ENCODE assay signal across 28 mouse cellular contexts in genomic region chr2:174747182-174747581, GRCm38 (mm10). TPM values are rescaled to one million over a fixed set of nuclear protein-coding genes. Genes with fewer than 3 reads are reported as not detected.
DNase-seq lines count a peak whose midpoint lies in the region; ATAC-seq lines count a peak whose summit lies in the region.
"Had no signal": no experiment of that assay in that cellular context is flagged by ENCODE, and none has a peak within 500 bp of the region (broad histone marks: within the 10 kb centered on the region; RNA-seq: fewer than 3 reads in every experiment).

No protein-coding gene starts in this region.

- H3K4me2 ChIP-seq in lung, embryonic 15.5 days: no peak overlapping the region
- H3K4me2 ChIP-seq: embryonic facial prominence, embryonic 13.5 days; forebrain, embryonic 15.5 days; heart, embryonic 12.5 days; hindbrain, embryonic 15.5 days; limb, embryonic 15.5 days; liver, embryonic 15.5 days; neural tube, embryonic 12.5 days had no signal

- ATAC-seq in lung, embryonic 15.5 days (ENCODE audit: borderline replicate concordance, extremely low read depth, low FRiP score, low TSS enrichment): peak; percentile 42; the same call in 1 of the 2 replicates
- ATAC-seq: CD4-positive, CD25-positive, alpha-beta regulatory T cell, adult 4 months; forebrain, embryonic 15.5 days; inflammation-experienced regulatory T-cells, adult 6 months; midbrain, embryonic 16.5 days had no signal

- no peak for DNase-seq in lung, postnatal 4 days
- peak; percentile 64 for DNase-seq in large intestine, adult 2 months (ENCODE audit: low read depth, low spot score)
- peak; percentile 71 for DNase-seq in lung, postnatal 36 days
- DNase-seq in liver: no peak
- no peak for DNase-seq in thymus, postnatal 14 days
- no peak for DNase-seq in frontal cortex, postnatal 14 days (ENCODE audit: low spot score in 2 of 2)
- DNase-seq: adrenal gland, postnatal 14 days; cerebellum, adult 11-12 months; cerebellum, adult 9-11 months; gastrocnemius, adult 2 months; gastrocnemius, postnatal 36 days; heart, adult 2 months; kidney, adult 9 months; kidney, postnatal 14 days; right cerebral cortex, adult 18-20 months had no signal

- H3K9me3 ChIP-seq in lung, embryonic 15.5 days: no peaks in the 10 kb centered on the region
- H3K9me3 ChIP-seq: embryonic facial prominence, embryonic 13.5 days; forebrain, embryonic 10.5 days; forebrain, embryonic 15.5 days; heart, embryonic 12.5 days; hindbrain, embryonic 15.5 days; limb, embryonic 15.5 days; liver, embryonic 15.5 days; midbrain, embryonic 10.5 days; neural tube, embryonic 12.5 days had no signal

- no peaks in the 10 kb centered on the region for H3K36me3 ChIP-seq in lung, embryonic 15.5 days
- H3K36me3 ChIP-seq: embryonic facial prominence, embryonic 13.5 days; forebrain, embryonic 10.5 days; forebrain, embryonic 15.5 days; heart, embryonic 12.5 days; hindbrain, embryonic 15.5 days; limb, embryonic 15.5 days; liver, embryonic 15.5 days; midbrain, embryonic 10.5 days; neural tube, embryonic 12.5 days had no signal

- H3K4me3 ChIP-seq in lung, embryonic 15.5 days: no peak overlapping the region
- H3K4me3 ChIP-seq: embryonic facial prominence, embryonic 13.5 days; forebrain, embryonic 10.5 days; forebrain, embryonic 15.5 days; gastrocnemius, adult 2 months; heart, adult 2 months; heart, embryonic 12.5 days; hindbrain, embryonic 15.5 days; limb, embryonic 15.5 days; liver, embryonic 15.5 days; midbrain, embryonic 10.5 days; neural tube, embryonic 12.5 days had no signal

- H3K27ac ChIP-seq in lung, embryonic 15.5 days: no peak overlapping the region
- H3K27ac ChIP-seq: embryonic facial prominence, embryonic 13.5 days; forebrain, embryonic 10.5 days; forebrain, embryonic 15.5 days; gastrocnemius, adult 2 months; heart, adult 2 months; hindbrain, embryonic 15.5 days; limb, embryonic 15.5 days; liver, embryonic 15.5 days; midbrain, embryonic 10.5 days; neural tube, embryonic 12.5 days had no signal

- H3K27me3 ChIP-seq in lung, embryonic 15.5 days: no peaks in the 10 kb centered on the region
- H3K27me3 ChIP-seq: embryonic facial prominence, embryonic 13.5 days; forebrain, embryonic 15.5 days; heart, embryonic 12.5 days; hindbrain, embryonic 15.5 days; limb, embryonic 15.5 days; liver, embryonic 15.5 days; neural tube, embryonic 12.5 days had no signal

- WGBS in lung, embryonic 15.5 days: 56% methylated on average over 1 of the region's 1 CpGs
- 42% methylated on average over 1 of the region's 1 CpGs for WGBS in large intestine, adult 2 months

- H3K9ac ChIP-seq in lung, embryonic 15.5 days: no peak overlapping the region
- H3K9ac ChIP-seq: embryonic facial prominence, embryonic 13.5 days; forebrain, embryonic 15.5 days; heart, embryonic 12.5 days; hindbrain, embryonic 15.5 days; limb, embryonic 15.5 days; liver, embryonic 15.5 days; neural tube, embryonic 12.5 days had no signal

- peaks cover 11% of the 10 kb centered on the region for H3K4me1 ChIP-seq in lung, embryonic 15.5 days
- H3K4me1 ChIP-seq: forebrain, embryonic 15.5 days; heart, embryonic 12.5 days; hindbrain, embryonic 15.5 days; limb, embryonic 15.5 days; midbrain, embryonic 10.5 days; neural tube, embryonic 12.5 days had no signal

RNA-seq across cellular contexts. Expression of gene Edn3, which starts 13.2 kb away (rescaled TPM):
- polyA plus RNA-seq in lung, embryonic 15.5 days (2015; fragmentation: Nextera tagmentation; extraction: Ambion mirVana): 34.3 and 38.4 TPM in 2 replicates
- polyA plus RNA-seq in large intestine, adult 2 months (2012; rRNA removed): 10.9 and 24.5 TPM in 2 replicates
- polyA plus RNA-seq: CD4-positive, CD25-positive, alpha-beta regulatory T cell, adult 4 months; inflammation-experienced regulatory T-cells, adult 6 months had no signal

Comparison
In these comparisons a context has a peak if more than half of its experiments do, and no peak if none do; other contexts are left out.
1. DNase-seq: peak in large intestine, adult 2 months (single experiment) and lung, postnatal 36 days (single experiment); none in lung, postnatal 4 days (0 of 2), liver (single experiment), thymus, postnatal 14 days (single experiment) and frontal cortex, postnatal 14 days (0 of 2).